Mouse (Mus musculus) ES-E14 (cell line): ENCODE data around the gene C2cd4a.

Experiments
- CHD2 ChIP-seq: IDR thresholded peaks from 2 replicates; pipeline ENCODE4 v1.6.1; 2014; ENCODE audit warnings: mild to moderate bottlenecking, low read depth, low read length, inconsistent platforms
- HCFC1 ChIP-seq: IDR thresholded peaks from 2 replicates; pipeline ENCODE4 v1.6.1; 2012; ENCODE audit warnings: low read length, inconsistent platforms, borderline replicate concordance; ENCODE audit not compliant: insufficient read depth
- ZNF384 ChIP-seq: IDR thresholded peaks from 2 replicates; pipeline ENCODE4 v1.6.1; 2012; ENCODE audit warnings: low read depth, low read length, inconsistent platforms

DNA sequence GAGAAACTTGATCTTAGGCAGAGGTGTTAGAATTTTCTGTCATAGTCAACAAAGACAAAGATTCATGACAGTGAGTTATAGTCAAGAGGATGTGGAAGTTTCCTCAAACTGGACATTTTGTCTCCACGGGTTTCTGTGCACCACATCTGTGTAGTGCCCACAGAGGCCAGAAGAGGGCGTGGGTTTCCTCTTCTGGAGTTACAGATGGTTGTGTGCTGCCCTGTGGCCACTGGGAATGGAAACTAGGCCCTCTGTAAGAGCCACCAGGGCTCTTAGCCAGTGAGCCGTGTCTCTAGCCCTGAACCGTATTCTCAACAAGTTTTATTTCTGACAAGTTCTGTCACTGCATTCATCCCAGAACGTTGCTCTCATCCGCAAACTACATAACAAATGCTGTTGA, 21.6 kb downstream of the C2cd4a start:
- TF ChIP-seq HCFC1 (no peak), ZNF384 (no peak), CHD2 (no peak)
